Mouse (Mus musculus) embryo, embryonic 11 days (tissue): Measurements from ENCODE around the gene Tecpr1.

Experiments used
- DNase-seq: peaks from one replicate; pipeline ENCODE4 v3.0.0-alpha.2; 2015

The Tecpr1 gene

DNA sequence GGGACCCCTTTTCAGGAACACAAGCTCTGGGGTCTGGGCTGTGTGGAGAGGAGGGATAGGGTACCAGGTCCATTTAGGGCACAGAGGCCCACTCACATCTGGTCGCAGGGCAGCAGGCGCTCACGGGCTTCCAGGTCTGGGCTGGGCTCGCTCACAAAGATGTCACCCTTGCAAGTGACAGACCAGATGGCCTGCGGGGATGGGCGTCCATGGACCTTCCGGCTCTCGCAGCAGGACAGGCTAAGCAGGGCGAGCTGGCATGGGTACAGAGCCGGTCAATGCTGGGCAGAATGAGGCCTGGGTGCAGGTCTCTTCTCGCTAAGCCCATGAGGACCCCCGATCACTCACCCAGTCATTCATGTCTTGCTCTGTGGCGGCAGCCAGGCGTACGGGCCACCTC lies 17.3 kb downstream of the Tecpr1 start:
- DNase-seq, result no peak

- DNase-seq, result no peak
These were observed 18.5 kb downstream of the Tecpr1 start for GRCm38 (mm10) chr5:144204911-144205310.

- no peak for DNase-seq
These were observed 19.1 kb downstream of the Tecpr1 start for GRCm38 (mm10) chr5:144204303-144204702.

- DNase-seq, result no peak
These were observed 19.9 kb downstream of the Tecpr1 start for GRCm38 (mm10) chr5:144203398-144203959.

DNA sequence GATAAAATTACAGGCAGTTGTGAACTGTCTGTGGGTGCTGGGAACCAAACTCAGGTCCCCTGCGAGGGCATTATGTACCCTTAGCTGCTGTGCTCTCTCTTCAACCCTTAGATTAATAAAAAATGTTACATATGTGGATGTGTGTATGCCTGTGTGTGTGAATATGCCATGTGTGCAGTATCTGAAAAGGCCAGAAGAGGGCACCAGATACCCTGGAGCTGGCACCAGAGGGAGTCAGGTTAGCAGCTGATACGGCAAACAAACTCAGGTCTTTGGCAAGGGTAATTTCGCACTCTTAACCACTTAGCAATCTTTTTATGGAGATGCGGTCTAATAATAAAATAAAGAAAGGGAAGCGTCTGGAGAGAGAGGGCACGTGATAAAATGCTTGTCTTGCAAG lies 21.0 kb downstream of the Tecpr1 start:
- no peak for DNase-seq

GRCm38 (mm10) chr5:144200616-144201015 lies 22.8 kb downstream of the Tecpr1 start:
- no peak for DNase-seq

GRCm38 (mm10) chr5:144195567-144195966 lies 27.8 kb downstream of the Tecpr1 start:
- no peak for DNase-seq

DNA sequence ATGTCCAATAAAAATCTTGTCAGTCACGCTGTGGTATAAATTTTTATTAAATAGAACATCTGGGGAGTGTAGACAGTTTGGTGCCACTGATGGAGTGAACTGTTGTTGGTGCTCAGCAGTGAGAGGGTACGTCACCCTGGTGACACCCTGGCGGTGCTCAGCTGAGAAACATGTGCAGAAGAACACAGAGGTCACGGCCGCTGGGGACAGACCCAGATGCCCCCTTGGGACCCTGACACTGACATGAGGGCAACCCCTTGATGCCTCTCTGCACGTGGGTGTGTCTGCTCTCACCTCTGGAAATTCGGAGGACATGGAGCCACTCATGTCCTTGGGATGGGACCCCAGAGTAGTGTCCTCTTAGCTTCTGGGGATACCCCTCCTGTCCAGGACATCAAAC lies 29.0 kb downstream of the Tecpr1 start:
- DNase-seq, result no peak

DNA sequence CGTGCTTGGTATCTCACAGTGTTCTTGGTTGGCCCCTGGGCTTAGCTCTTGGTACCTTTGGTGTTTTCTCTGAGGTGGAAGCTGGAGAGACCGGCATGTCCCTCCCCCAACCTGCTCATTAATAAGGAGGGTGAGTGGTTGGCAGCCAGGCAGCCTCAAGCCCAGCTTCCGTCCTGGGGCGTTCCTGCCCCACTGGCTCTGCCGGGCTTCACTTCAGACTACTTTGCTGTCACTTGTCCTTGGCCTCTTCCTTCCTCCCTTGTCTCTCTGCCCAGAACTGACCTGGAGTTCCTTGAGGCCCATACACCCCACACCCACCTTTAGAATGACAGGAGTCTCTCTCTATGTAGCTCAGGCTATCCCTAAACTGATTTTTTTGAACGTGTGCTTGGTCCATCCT lies 30.7 kb downstream of the Tecpr1 start:
- DNase-seq, result no peak

DNA sequence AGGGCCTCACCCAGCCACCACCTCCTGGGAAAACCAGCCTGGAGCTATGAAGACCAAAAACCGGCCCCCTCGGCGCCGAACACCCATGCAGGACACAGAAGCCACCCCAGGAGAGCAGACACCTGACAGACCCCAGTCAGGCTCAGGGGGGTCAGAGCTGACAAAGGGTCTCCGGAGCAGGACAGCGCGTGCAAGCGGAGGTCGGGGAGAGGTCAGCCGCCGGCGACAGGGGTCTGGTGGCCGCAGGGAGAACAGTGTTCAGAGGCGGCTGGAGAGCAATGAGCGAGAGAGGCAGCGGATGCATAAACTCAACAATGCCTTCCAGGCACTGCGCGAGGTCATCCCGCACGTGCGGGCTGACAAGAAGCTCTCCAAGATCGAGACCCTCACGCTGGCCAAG lies 32.4 kb downstream of the Tecpr1 start:
- DNase-seq, result peak; percentile 38

- peak; percentile 74 for DNase-seq
These were observed 33.3 kb downstream of the Tecpr1 start, which contains the start of gene Bhlha15 for GRCm38 (mm10) chr5:144189950-144190583. TSS of gene Bhlha15 (plus strand) at chr5:144190286.

DNA sequence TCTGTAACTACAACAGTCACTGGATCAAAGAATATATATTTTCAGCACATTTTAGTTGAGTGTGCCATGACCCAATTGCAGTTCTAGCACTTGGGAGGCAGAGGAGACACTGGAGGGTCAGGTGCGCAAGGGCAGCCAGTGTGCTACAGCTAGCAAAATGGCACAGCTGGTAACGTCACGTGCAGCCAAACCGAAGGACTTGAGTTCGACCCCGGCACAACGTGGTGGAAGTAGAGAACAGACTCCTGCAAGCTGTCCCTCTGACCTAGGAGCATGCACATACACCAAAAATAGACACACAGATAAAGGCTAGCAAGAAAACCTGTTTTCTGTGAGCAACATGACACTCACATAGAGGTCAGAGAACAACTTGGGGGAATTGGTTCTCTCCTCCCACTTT lies 34.1 kb downstream of the Tecpr1 start:
- no peak for DNase-seq

DNA sequence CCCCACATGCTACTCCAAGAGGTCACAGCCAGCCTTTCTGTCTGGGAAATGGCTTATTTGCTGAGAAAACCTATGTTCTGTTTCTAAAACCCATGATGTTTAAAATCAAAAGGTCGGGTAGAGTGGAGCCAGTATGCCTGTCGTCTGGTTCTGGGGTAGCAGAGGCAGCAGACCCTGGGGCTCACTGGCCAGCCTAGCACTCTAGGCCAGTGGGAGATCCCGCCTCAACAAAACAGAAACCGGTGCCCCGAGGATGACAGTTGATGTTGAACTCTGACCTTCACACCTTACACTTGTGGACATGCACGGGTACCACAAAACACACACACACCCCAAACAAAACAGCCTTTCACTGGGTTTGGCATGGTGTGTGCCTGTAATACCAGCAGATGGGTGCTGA lies 35.0 kb downstream of the Tecpr1 start:
- DNase-seq, result no peak

DNA sequence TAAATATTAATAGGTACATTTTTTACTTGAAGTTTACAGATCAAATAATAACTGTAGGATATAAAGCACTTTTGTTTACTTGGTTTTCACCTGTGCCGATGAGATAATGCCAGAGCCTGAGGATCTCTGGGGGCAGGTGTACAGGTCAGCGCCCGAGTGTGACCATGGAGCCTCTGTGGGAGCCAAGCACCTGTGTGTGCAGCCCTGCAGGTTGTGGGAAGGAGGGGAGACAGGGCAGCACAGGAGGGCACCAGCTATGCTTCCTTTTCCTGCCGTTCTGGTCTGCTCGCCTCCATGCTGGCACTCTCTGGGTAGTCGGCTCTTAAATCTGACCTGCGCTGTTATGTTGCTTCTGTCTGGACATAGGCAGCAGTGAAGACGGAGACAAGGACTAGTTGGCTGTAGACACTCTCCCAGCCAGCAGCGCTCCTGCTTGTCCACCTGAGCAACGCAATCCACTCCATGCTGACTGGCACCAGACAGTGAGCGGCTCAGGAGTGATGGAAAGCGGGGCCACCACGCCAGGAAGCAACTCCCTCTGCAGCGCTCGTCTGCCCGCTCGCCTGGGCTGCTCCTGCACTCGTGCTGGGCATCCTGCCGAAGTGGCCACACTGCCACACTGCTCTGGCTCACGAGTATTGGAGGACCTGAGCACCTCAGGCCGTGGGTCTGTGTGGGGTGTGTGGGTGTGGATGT lies 38.9 kb downstream of the Tecpr1 start:
- no peak for DNase-seq

DNA sequence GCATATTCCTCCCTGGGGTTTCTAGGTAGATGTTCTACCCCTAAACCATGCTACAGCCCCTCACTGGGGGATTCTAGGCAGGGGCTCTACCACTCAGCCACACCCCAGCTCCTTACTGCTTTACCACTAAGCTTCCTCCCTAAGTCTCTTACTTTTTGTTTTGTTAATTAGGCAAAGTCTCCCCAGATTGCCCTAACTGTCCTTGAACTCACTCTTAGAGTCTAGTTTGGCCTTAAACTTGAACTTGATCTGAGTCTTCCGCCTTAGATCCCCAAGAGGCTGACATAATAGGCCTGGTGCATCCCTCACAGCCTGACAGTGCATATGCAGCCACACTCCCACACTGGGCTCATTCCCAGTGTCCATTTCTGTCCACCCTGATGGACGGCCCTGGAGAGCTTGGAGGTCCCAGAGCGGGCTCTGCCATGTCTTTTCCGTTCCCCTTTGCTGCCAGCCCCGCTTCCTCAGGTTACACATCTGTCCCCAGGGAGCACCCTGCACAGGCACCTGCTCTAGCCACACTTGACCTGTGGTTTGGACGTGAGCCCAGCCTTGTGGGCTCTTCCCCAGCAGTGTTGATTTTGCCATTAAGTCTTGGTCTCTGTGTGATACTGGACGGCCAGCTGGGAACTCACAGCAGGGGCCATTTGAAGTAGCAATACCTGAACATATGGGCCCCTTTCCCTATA lies 39.6 kb downstream of the Tecpr1 start:
- DNase-seq, result no peak

GRCm38 (mm10) chr5:144183248-144183559 lies 40.2 kb downstream of the Tecpr1 start:
- no peak for DNase-seq

- no peak for DNase-seq
These were observed 40.7 kb downstream of the Tecpr1 start for GRCm38 (mm10) chr5:144182542-144183247.

- DNase-seq, result no peak
These were observed 42.2 kb downstream of the Tecpr1 start for GRCm38 (mm10) chr5:144181249-144181648.

DNA sequence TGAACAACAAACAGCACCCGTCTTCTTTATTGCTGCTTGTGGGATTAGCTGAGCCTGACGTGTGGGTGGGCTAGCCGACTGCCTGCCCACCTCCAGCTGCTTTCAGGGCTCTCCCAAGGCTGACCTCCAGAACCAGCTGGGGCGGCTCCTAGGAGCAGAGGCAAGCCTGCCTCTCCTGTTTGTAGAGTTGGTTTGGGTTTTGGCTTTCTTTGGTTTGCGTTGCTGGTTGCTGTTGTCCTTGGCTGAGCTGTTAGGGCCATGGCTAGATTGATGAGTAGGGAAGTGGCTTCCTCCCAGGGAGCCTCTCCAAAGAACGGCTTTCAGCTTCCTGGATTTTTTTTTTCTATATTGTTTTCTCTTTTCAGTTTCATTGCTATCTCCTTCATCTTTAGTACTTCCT lies 45.2 kb downstream of the Tecpr1 start:
- DNase-seq, result no peak

- no peak for DNase-seq
These were observed 49.8 kb downstream of the Tecpr1 start for GRCm38 (mm10) chr5:144173648-144174047.

DNA sequence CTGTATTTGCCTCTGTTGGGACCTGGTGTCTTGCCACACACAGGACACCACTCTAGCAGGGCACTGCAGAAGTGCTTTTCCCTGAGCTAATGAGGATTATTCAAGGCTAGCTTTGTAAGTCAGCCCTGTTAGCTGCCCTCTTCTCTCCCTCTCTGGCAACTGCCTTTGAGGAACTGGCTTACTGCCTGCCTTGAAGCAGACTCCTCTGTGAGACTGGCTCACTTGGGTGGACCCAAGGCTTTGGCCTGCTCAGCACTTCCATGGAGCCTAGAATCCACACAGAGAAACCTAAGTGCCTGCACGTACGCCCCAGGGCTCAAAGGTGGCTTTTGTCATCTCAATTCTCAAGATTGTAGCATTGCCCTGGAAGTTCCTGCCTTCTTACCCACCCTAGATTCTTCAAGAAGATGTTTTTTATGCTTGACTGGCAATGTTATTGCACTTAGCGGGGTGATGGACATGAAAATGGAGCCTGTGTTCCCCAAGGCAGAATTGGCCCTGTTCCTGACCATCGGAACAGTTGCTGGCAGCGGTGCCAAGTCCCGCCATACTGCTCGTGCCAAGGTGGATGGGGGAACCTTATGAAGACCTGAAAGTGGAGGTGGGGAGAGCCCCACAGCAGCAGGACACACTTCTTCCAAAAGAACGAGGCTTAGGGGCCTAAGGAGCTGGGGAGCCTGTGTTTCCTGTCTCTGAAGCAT lies 54.0 kb downstream of the Tecpr1 start:
- DNase-seq, result no peak

- no peak for DNase-seq
These were observed 57.7 kb downstream of the Tecpr1 start for GRCm38 (mm10) chr5:144165756-144166155.
